Mouse (Mus musculus) heart, adult 2 months (tissue): ENCODE data around the gene Olfr965.

ENCODE experiments used
- CTCF ChIP-seq: fragments of 200-600 bp; IDR thresholded peaks from 2 replicates; pipeline ENCODE4 v1.8.1; 2022; ENCODE audit warnings: antibody characterized with exemption, mild to moderate bottlenecking, moderate library complexity
- POLR2A ChIP-seq: fragments of 200-500 bp; IDR thresholded peaks from 2 replicates; pipeline ENCODE4 v1.6.1; 2011; ENCODE audit warnings: mild to moderate bottlenecking, low read depth, low read length, control low read depth; ENCODE audit not compliant: insufficient read depth

- TF ChIP-seq CTCF, result no peak
- TF ChIP-seq POLR2A, result no peak
Observed at GRCm38 (mm10) chr9:39678557-39678956, 32.6 kb upstream of the Olfr965 start.
